Mouse (Mus musculus) right cerebral cortex, postnatal 14 days (tissue): Measurements from ENCODE around the gene Fam110c.
"Not testable (repeated sequence)": the region's sequence is repeated elsewhere in the genome, so short reads cannot be mapped to it uniquely, and the experiment has no call there.

Experiments used
- DNase-seq: peaks from one replicate; pipeline ENCODE4 v3.0.0; 2022

Gene Fam110c

GRCm38 (mm10) chr12:31073412-31074354 is at the start of gene Fam110c:
Gene Fam110c (plus strand): TSS chr12:31073861.
- peak; percentile 11 for DNase-seq

GRCm38 (mm10) chr12:31026423-31026822 is 47.2 kb upstream of the Fam110c start:
- DNase-seq, result no peak

- DNase-seq, result no peak
Measured at GRCm38 (mm10) chr12:31052066-31052465, 21.6 kb upstream of the Fam110c start.

- no peak for DNase-seq
Measured at GRCm38 (mm10) chr12:31056291-31056864, 17.3 kb upstream of the Fam110c start.

- DNase-seq, result no peak
Measured at GRCm38 (mm10) chr12:31059393-31059853, 14.2 kb upstream of the Fam110c start.

- DNase-seq, result no peak
Measured at GRCm38 (mm10) chr12:31060245-31060644, 13.4 kb upstream of the Fam110c start.

- no peak for DNase-seq
Measured at GRCm38 (mm10) chr12:31071222-31071621, 2.4 kb upstream of the Fam110c start.

- DNase-seq, result not testable (repeated sequence)
Measured at GRCm38 (mm10) chr12:31074355-31074786, 710 bp downstream of the Fam110c start.

GRCm38 (mm10) chr12:31074839-31075538 is 1.3 kb downstream of the Fam110c start:
- no peak for DNase-seq

- DNase-seq, result no peak
Measured at GRCm38 (mm10) chr12:31077020-31077419, 3.4 kb downstream of the Fam110c start.

- no peak for DNase-seq
Measured at GRCm38 (mm10) chr12:31078030-31078429, 4.4 kb downstream of the Fam110c start.

- DNase-seq, result no peak
Measured at GRCm38 (mm10) chr12:31080352-31080751, 6.7 kb downstream of the Fam110c start.

GRCm38 (mm10) chr12:31080890-31081554 is 7.4 kb downstream of the Fam110c start:
- no peak for DNase-seq

- DNase-seq, result no peak
Measured at GRCm38 (mm10) chr12:31083007-31083406, 9.3 kb downstream of the Fam110c start.

- DNase-seq, result no peak
Measured at GRCm38 (mm10) chr12:31083407-31083806, 9.7 kb downstream of the Fam110c start.

GRCm38 (mm10) chr12:31087060-31087459 is 13.4 kb downstream of the Fam110c start:
- no peak for DNase-seq

- no peak for DNase-seq
Measured at GRCm38 (mm10) chr12:31090401-31090800, 16.7 kb downstream of the Fam110c start.

GRCm38 (mm10) chr12:31090882-31091640 is 17.4 kb downstream of the Fam110c start:
- no peak for DNase-seq

- no peak for DNase-seq
Measured at GRCm38 (mm10) chr12:31092481-31092880, 18.8 kb downstream of the Fam110c start.

- DNase-seq, result no peak
Measured at GRCm38 (mm10) chr12:31097185-31097584, 23.5 kb downstream of the Fam110c start.

GRCm38 (mm10) chr12:31101190-31101589 is 27.5 kb downstream of the Fam110c start:
- DNase-seq, result no peak

GRCm38 (mm10) chr12:31101821-31102220 is 28.2 kb downstream of the Fam110c start:
- DNase-seq, result no peak
